Mouse (Mus musculus): ENCODE results near the gene Spsb4. TPM values are rescaled to one million over a fixed set of nuclear protein-coding genes. Genes with fewer than 3 reads are reported as not detected.

The Spsb4 gene
- polyA plus RNA-seq, 1 experiment from 2014 or later, result 31.0 TPM

- Histone ChIP-seq H3K27ac (replicated peaks) (no peak overlapping the region), H3K9ac (replicated peaks) (no peak overlapping the region), H3K9me3 (replicated peaks) (no peaks in the 10 kb centered on the region), H3K36me3 (no peaks in the 10 kb centered on the region), H3K4me1 (peaks cover 57% of the 10 kb centered on the region), H3K4me2 (no peak overlapping the region), H3K4me3 (replicated peaks) (no peak overlapping the region), H3K27me3 (replicated peaks) (no peaks in the 10 kb centered on the region)
- 87% methylated on average over 7 of the region's 7 CpGs for WGBS
- ATAC-seq (ENCODE audit: low FRiP score), result no peak
Measured at GRCm38 (mm10) chr9:96959469-96959868, 59.2 kb downstream of the Spsb4 start.

GRCm38 (mm10) chr9:96958009-96958615 is 60.5 kb downstream of the Spsb4 start:
- no peak for ATAC-seq (ENCODE audit: low FRiP score)
- Histone ChIP-seq H3K4me3 (replicated peaks) (no peak overlapping the region), H3K9ac (replicated peaks) (no peak overlapping the region), H3K4me2 (no peak overlapping the region), H3K36me3 (no peaks in the 10 kb centered on the region), H3K27ac (replicated peaks) (no peak overlapping the region), H3K27me3 (replicated peaks) (no peaks in the 10 kb centered on the region), H3K9me3 (replicated peaks) (no peaks in the 10 kb centered on the region), H3K4me1 (peaks cover 53% of the 10 kb centered on the region)
- 13% methylated on average over 6 of the region's 6 CpGs for WGBS

GRCm38 (mm10) chr9:96957298-96957865 is 61.3 kb downstream of the Spsb4 start:
- Histone ChIP-seq H3K4me3 (replicated peaks) (no peak overlapping the region), H3K4me2 (no peak overlapping the region), H3K36me3 (no peaks in the 10 kb centered on the region), H3K9me3 (replicated peaks) (no peaks in the 10 kb centered on the region), H3K4me1 (peaks cover 51% of the 10 kb centered on the region), H3K9ac (replicated peaks) (no peak overlapping the region), H3K27me3 (replicated peaks) (no peaks in the 10 kb centered on the region), H3K27ac (replicated peaks) (0 out of 2 replicates have a peak overlapping the region, but pooled peaks have one; percentile 41)
- WGBS, result 37% methylated on average over 6 of the region's 6 CpGs
- ATAC-seq (ENCODE audit: low FRiP score), result no peak

DNA sequence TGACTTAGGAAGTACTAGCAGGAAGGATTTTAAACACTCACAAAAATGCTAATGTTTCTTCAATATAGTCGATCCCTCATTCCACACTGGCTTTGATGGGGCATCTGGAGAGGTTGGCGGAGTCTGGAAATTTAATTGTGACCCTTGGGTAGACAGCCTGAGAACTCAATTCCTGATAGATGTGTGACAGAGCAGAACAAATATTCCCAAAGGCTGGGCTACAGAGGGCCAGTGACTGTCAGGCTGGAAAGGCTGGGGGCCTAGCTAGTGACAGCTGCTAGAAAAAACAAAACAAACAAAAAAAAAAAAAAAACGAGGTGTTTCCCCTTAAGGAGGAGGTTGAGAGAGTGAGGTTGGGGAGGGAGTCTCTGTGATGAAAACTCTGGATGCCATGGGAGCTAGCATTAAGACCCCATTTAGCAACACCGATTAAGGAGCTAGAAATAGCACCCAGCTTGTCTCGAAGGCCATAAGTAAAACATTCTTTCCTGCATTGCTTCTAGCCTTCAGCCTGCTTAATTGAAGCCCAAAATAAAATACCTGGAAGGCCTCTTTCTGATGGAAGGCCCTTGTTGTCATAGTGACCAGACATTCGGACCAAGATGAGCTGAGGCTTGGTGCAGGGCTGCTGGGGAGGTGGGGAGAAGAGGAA is 61.9 kb downstream of the Spsb4 start:
- Histone ChIP-seq H3K27ac (replicated peaks) (peak overlapping the region; percentile 41; the same call in 1 of the 2 replicates), H3K36me3 (no peaks in the 10 kb centered on the region), H3K9me3 (replicated peaks) (no peaks in the 10 kb centered on the region), H3K4me1 (peaks cover 50% of the 10 kb centered on the region), H3K27me3 (replicated peaks) (no peaks in the 10 kb centered on the region), H3K9ac (replicated peaks) (no peak overlapping the region), H3K4me2 (no peak overlapping the region), H3K4me3 (replicated peaks) (no peak overlapping the region)
- no peak for ATAC-seq (ENCODE audit: low FRiP score)
- whole genome bisulfite sequencing, result 19% methylated on average over 6 of the region's 6 CpGs

DNA sequence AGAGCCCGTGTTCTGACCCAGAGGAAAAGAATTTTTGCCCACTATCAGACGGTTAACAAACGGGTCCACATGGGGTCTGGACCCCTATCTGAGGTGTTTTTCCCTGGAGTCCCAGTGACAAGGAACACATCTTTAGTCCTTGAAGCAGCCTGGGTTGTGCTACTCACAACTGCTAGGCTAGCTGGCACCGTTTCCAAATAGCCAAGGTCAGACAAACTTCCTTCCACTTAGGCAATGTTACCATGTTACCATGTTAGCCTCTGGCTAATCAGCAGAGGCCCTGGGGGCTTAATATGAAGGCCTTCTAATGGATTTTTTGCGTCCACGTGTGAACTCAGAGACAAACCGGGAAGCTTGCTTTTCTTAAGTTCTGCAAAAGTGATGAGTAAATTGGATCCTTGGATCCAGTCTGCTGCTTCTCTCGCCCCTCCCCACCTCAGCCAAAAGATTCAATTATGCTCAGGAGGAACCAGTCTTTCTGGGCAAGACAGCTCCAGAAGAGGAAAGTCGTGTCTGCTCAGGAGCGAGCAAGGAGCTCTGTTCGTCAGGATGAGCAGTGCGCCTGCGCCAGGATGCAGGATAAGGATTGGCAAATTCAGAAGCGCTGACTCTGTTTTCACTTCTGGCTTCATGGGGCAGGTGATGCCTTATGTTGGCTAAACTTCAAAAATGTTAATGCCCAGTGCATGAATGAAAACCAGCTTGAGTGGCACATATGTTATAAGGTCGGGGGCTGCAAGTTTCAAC is 64.4 kb downstream of the Spsb4 start:
- Histone ChIP-seq H3K4me3 (replicated peaks) (no peak overlapping the region), H3K27me3 (replicated peaks) (no peaks in the 10 kb centered on the region), H3K4me1 (peaks cover 56% of the 10 kb centered on the region), H3K36me3 (no peaks in the 10 kb centered on the region), H3K27ac (replicated peaks) (no peak overlapping the region), H3K4me2 (no peak overlapping the region), H3K9me3 (replicated peaks) (no peaks in the 10 kb centered on the region), H3K9ac (replicated peaks) (no peak overlapping the region)
- WGBS, result 78% methylated on average over 15 of the region's 15 CpGs
- no peak for ATAC-seq (ENCODE audit: low FRiP score)

DNA sequence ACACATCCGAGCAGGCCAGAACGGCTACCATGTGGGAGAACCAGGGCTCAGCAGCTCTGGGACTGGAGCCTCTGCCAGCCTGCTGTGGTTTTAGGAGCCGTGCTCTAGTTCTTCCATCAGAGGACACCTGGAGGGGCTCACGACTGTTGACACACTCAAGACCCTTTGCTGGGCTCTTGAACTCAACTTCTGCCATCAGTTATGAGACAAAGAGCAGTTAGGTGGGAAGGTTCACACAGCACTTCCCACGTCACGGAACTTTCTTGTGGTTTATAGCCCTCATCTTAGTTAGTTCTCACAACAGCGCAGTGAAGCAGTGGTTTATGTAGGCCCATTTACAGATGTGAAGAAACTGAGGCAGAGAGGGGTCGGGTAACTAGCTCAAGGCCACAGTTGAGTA is 65.2 kb downstream of the Spsb4 start:
- no peak overlapping the region for H3K4me2 ChIP-seq
- H3K4me3 ChIP-seq (replicated peaks), result no peak overlapping the region
- 87% methylated on average over 8 of the region's 8 CpGs for WGBS
- no peak overlapping the region for H3K9ac ChIP-seq (replicated peaks)
- ATAC-seq (ENCODE audit: low FRiP score), result no peak
- H3K27ac ChIP-seq (replicated peaks), result no peak overlapping the region
- peaks cover 59% of the 10 kb centered on the region for H3K4me1 ChIP-seq
- H3K9me3 ChIP-seq (replicated peaks), result no peaks in the 10 kb centered on the region
- H3K36me3 ChIP-seq, result no peaks in the 10 kb centered on the region
- H3K27me3 ChIP-seq (replicated peaks), result no peaks in the 10 kb centered on the region

GRCm38 (mm10) chr9:96952310-96952975 is 66.2 kb downstream of the Spsb4 start:
- H3K9ac ChIP-seq (replicated peaks), result no peak overlapping the region
- no peaks in the 10 kb centered on the region for H3K9me3 ChIP-seq (replicated peaks)
- H3K27ac ChIP-seq (replicated peaks), result no peak overlapping the region
- no peak overlapping the region for H3K4me2 ChIP-seq
- no peaks in the 10 kb centered on the region for H3K27me3 ChIP-seq (replicated peaks)
- no peak overlapping the region for H3K4me3 ChIP-seq (replicated peaks)
- WGBS, result 53% methylated on average over 9 of the region's 9 CpGs
- H3K4me1 ChIP-seq, result peaks cover 49% of the 10 kb centered on the region
- no peaks in the 10 kb centered on the region for H3K36me3 ChIP-seq
- ATAC-seq (ENCODE audit: low FRiP score), result no peak

DNA sequence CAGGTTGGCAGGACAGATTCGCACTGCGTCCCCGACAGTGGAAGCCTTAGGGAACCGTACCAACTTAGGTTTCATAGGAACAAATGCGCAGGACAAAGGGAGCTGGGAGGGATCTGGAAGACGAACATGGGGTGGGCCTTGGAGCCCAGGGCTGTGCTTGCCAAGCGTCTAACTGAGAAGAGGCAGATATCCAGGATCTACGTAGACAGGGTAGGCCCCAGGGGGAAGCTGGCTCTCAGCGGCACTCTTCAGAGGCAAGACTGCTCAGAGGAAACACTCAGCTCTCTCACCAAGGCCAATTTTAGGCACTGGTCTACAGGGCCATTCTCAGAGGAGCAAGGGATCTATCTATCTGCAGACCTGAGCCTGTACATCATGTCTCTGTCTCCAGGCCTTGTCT is 69.1 kb downstream of the Spsb4 start:
- 71% methylated on average over 9 of the region's 9 CpGs for WGBS
- ATAC-seq (ENCODE audit: low FRiP score), result no peak
- no peaks in the 10 kb centered on the region for H3K36me3 ChIP-seq
- H3K27ac ChIP-seq (replicated peaks), result no peak overlapping the region
- H3K27me3 ChIP-seq (replicated peaks), result no peaks in the 10 kb centered on the region
- H3K4me3 ChIP-seq (replicated peaks), result no peak overlapping the region
- H3K9ac ChIP-seq (replicated peaks), result no peak overlapping the region
- H3K4me1 ChIP-seq, result peaks cover 29% of the 10 kb centered on the region
- H3K9me3 ChIP-seq (replicated peaks), result no peaks in the 10 kb centered on the region
- H3K4me2 ChIP-seq, result no peak overlapping the region

GRCm38 (mm10) chr9:96948546-96948945 is 70.1 kb downstream of the Spsb4 start:
- no peaks in the 10 kb centered on the region for H3K36me3 ChIP-seq

DNA sequence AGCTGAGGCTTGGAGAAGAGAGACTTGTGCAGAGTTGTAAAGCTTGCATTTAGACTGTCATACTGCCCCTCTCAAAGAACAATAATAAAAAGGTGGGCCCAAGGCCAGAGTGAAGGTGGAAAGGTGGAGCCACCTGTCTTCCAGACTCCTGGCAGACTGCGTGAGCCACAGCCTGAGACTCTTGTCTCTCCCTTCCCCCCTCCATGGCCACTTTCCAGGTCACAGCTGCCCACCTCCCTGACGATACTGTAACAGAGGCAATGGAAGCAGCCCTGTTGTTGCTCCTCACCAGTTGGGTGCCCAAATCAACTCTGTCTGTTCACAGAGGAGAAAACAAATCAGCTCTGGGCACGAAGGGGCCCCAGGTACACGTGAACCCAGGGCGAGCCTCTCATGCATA is 71.5 kb downstream of the Spsb4 start:
- no peak overlapping the region for H3K4me2 ChIP-seq
- no peak overlapping the region for H3K4me3 ChIP-seq (replicated peaks)
- H3K4me1 ChIP-seq, result peaks cover 14% of the 10 kb centered on the region
- WGBS, result 73% methylated on average over 5 of the region's 5 CpGs
- no peaks in the 10 kb centered on the region for H3K27me3 ChIP-seq (replicated peaks)
- ATAC-seq (ENCODE audit: low FRiP score), result no peak
- H3K9ac ChIP-seq (replicated peaks), result no peak overlapping the region
- H3K9me3 ChIP-seq (replicated peaks), result no peaks in the 10 kb centered on the region
- no peak overlapping the region for H3K27ac ChIP-seq (replicated peaks)
- 0 out of 2 replicates have a peak, but pooled peaks cover 8% of the 10 kb centered on the region for H3K36me3 ChIP-seq

More at GRCm38 (mm10) chr9:96948546-96948945, 70.1 kb downstream of the Spsb4 start:
- peaks cover 21% of the 10 kb centered on the region for H3K4me1 ChIP-seq
- no peaks in the 10 kb centered on the region for H3K27me3 ChIP-seq (replicated peaks)
- no peak for ATAC-seq (ENCODE audit: low FRiP score)
- no peak overlapping the region for H3K9ac ChIP-seq (replicated peaks)
- WGBS, result 90% methylated on average over 5 of the region's 5 CpGs
- no peak overlapping the region for H3K4me2 ChIP-seq
- H3K4me3 ChIP-seq (replicated peaks), result no peak overlapping the region
- H3K27ac ChIP-seq (replicated peaks), result no peak overlapping the region
- no peaks in the 10 kb centered on the region for H3K9me3 ChIP-seq (replicated peaks)

GRCm38 (mm10) chr9:96944517-96944916 is 74.1 kb downstream of the Spsb4 start:
- ATAC-seq (ENCODE audit: low FRiP score), result no peak
- Histone ChIP-seq H3K9me3 (replicated peaks) (no peaks in the 10 kb centered on the region), H3K36me3 (peaks cover 15% of the 10 kb centered on the region; the same call in 1 of the 2 replicates), H3K4me2 (no peak overlapping the region), H3K9ac (replicated peaks) (no peak overlapping the region), H3K4me1 (peaks cover 6% of the 10 kb centered on the region; the same call in 1 of the 2 replicates), H3K27ac (replicated peaks) (0 out of 2 replicates have a peak overlapping the region, but pooled peaks have one; percentile 38), H3K4me3 (replicated peaks) (no peak overlapping the region), H3K27me3 (replicated peaks) (no peaks in the 10 kb centered on the region)
- WGBS, result 60% methylated on average over 16 of the region's 16 CpGs
